Mouse (Mus musculus): ENCODE measurements around the gene Lrrc59. TPM values are rescaled to one million over a fixed set of nuclear protein-coding genes. Genes with fewer than 3 reads are reported as not detected.

Gene Lrrc59
- polyA plus RNA-seq, 1 experiment from 2014 or later = 220 TPM

DNA sequence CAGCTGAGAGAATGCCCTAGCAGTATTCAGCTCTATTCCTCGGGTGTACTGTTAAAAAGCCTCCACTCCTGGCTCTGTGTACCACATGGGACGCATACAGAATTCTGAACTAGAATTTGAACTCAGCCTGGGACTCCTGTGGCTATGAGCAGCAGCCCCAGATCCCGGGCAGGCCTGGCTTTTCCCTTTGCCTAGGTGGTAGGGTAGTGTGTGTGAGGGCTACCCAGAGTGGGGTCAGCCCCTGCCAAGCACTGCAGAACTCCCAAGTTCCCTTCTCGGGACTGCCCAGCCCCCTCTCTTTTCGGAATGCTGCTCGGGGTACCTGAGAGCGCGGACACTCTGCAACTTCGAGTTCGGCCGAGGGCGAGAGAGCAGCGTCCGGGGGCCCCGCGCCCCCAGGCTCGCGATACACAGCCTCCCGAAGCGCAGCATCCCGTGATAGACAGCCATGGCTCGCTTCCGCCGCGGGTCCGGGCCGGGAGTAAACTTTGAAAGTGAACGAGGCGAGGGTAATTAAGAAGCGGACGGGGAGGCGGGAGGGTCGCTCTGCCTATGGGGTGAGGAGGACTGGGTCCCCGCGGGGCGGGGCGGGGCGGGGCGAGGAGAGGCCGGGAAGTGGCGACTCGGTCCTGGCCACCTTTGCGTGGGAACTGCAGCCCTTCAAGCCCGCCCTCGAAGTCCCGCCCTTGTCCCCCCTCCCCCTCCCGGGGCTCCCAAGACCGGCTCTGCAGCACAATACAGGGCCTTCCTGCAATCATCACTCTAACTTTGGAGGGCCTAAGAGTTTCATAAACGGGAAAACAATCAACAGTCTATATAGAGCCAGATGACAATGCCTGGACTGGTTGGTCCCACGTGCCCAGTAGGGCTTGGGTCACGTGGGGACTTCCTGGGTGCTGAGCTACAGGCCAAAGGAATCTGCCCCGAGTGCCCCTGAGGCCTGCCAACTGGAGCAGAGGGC lies 28.0 kb upstream of the Lrrc59 start, which contains the start of gene Acsf2:
Gene Acsf2 (minus strand): TSS at position 551 of the 961 bp plus-strand sequence.
- H3K27me3 ChIP-seq (ENCODE audit: control insufficient read depth, insufficient read depth, low read length) = no peaks in the 10 kb centered on the region
- peak within 1 kb of the TSS; percentile 64 for H3K9ac ChIP-seq (ENCODE audit: low read length)
- DNase-seq (ENCODE audit: low spot score) = peak; percentile 86
- peak within 1 kb of the TSS; percentile 48 for H3K4me3 ChIP-seq (ENCODE audit: low read depth, low read length)
- under 1% methylated on average over 51 of the region's 52 CpGs for WGBS
- ATAC-seq (ENCODE audit: insufficient read depth, low FRiP score, low TSS enrichment) = peak; percentile 96
- H3K9me3 ChIP-seq (ENCODE audit: control insufficient read depth, low read length) = no peaks in the 10 kb centered on the region
- peaks cover 7% of the 10 kb centered on the region; the same call in 1 of the 2 replicates for H3K4me1 ChIP-seq (ENCODE audit: control insufficient read depth, insufficient read depth, low read length)
- H3K36me3 ChIP-seq (ENCODE audit: control insufficient read depth, insufficient read depth, low read length) = no peaks in the 10 kb centered on the region
- peak within 1 kb of the TSS; percentile 67 for H3K4me2 ChIP-seq (ENCODE audit: low read depth)
- no peak within 1 kb of the TSS for H3K27ac ChIP-seq (ENCODE audit: low read depth, low read length)

DNA sequence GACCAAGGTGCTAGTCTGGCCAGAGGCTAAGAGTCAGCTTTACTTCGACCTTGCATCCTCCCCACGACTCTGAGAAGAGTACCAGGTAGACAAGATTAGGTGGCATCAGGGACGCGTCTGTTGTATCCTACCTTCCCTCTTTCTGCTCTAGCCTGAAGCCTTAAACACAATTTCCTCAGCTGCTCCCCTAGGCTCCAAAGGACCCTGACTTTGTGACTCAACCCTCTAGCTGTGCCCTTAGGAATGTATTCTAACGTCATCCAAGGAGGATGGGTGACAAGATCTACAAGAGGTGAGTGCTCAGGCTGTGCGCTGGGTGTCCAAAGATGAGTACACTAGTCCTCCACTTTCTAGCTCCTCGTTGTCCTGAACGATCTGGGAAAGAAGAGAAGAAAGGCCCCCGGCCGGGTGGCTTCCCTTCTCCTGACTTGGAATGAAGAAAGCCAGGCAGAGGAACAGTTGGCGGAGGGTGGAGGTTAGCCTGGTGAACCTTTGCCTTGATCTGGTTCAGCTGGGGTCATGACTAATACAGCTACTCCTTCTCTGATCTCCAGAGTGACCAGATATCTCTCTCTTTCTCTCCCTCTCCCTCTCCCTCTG lies 27.1 kb upstream of the Lrrc59 start:
- H3K4me2 ChIP-seq (ENCODE audit: low read depth) = peak overlapping the region; percentile 67
- no peaks in the 10 kb centered on the region for H3K27me3 ChIP-seq (ENCODE audit: control insufficient read depth, insufficient read depth, low read length)
- no peaks in the 10 kb centered on the region for H3K36me3 ChIP-seq (ENCODE audit: control insufficient read depth, insufficient read depth, low read length)
- no peak overlapping the region; the same call in 1 of the 2 replicates for H3K4me3 ChIP-seq (ENCODE audit: low read depth, low read length)
- ATAC-seq (ENCODE audit: insufficient read depth, low FRiP score, low TSS enrichment) = no peak
- DNase-seq (ENCODE audit: low spot score) = no peak
- peaks cover 7% of the 10 kb centered on the region; the same call in 1 of the 2 replicates for H3K4me1 ChIP-seq (ENCODE audit: control insufficient read depth, insufficient read depth, low read length)
- no peaks in the 10 kb centered on the region for H3K9me3 ChIP-seq (ENCODE audit: control insufficient read depth, low read length)
- H3K27ac ChIP-seq (ENCODE audit: low read depth, low read length) = no peak overlapping the region
- 71% methylated on average over 11 of the region's 11 CpGs for WGBS
- no peak overlapping the region; the same call in 1 of the 2 replicates for H3K9ac ChIP-seq (ENCODE audit: low read length)

GRCm38 (mm10) chr11:94610744-94611740 lies 18.5 kb upstream of the Lrrc59 start:
- H3K9me3 ChIP-seq (ENCODE audit: control insufficient read depth, low read length) = no peaks in the 10 kb centered on the region
- no peak overlapping the region for H3K9ac ChIP-seq (ENCODE audit: low read length)
- no peak overlapping the region for H3K4me3 ChIP-seq (ENCODE audit: low read depth, low read length)
- no peak overlapping the region for H3K27ac ChIP-seq (ENCODE audit: low read depth, low read length)
- H3K4me1 ChIP-seq (ENCODE audit: control insufficient read depth, insufficient read depth, low read length) = no peaks in the 10 kb centered on the region
- H3K4me2 ChIP-seq (ENCODE audit: low read depth) = no peak overlapping the region
- no peaks in the 10 kb centered on the region for H3K36me3 ChIP-seq (ENCODE audit: control insufficient read depth, insufficient read depth, low read length)
- H3K27me3 ChIP-seq (ENCODE audit: control insufficient read depth, insufficient read depth, low read length) = no peaks in the 10 kb centered on the region
- ATAC-seq (ENCODE audit: insufficient read depth, low FRiP score, low TSS enrichment) (no peak), DNase-seq (ENCODE audit: low spot score) (no peak)
- WGBS = 77% methylated on average over 4 of the region's 4 CpGs

DNA sequence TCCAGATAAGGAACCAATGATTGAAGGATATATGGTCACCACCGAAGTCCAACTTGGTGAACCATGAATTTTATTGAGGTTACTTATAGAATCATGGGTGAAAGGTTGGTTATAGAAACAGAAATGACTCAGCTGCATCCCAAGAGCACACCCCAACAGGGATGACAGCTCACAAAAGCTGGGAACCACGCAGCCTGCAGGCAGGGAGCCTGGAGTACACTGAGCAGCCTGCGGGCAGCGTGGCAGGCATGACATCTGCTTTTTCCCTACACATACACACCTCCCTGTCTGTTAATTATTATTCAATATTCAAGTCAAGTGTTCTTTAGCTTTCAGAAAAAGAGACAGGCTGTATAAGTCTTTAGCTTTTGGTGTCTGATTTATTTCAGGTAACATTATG lies 15.0 kb upstream of the Lrrc59 start:
- no peak overlapping the region for H3K4me3 ChIP-seq (ENCODE audit: low read depth, low read length)
- no peak for ATAC-seq (ENCODE audit: insufficient read depth, low FRiP score, low TSS enrichment)
- H3K4me2 ChIP-seq (ENCODE audit: low read depth) = no peak overlapping the region
- no peak overlapping the region for H3K27ac ChIP-seq (ENCODE audit: low read depth, low read length)
- H3K27me3 ChIP-seq (ENCODE audit: control insufficient read depth, insufficient read depth, low read length) = no peaks in the 10 kb centered on the region
- no peak overlapping the region for H3K9ac ChIP-seq (ENCODE audit: low read length)
- H3K9me3 ChIP-seq (ENCODE audit: control insufficient read depth, low read length) = no peaks in the 10 kb centered on the region
- DNase-seq (ENCODE audit: low spot score) = no peak
- WGBS = 79% methylated on average over 4 of the region's 4 CpGs
- H3K36me3 ChIP-seq (ENCODE audit: control insufficient read depth, insufficient read depth, low read length) = no peaks in the 10 kb centered on the region
- no peaks in the 10 kb centered on the region for H3K4me1 ChIP-seq (ENCODE audit: control insufficient read depth, insufficient read depth, low read length)

DNA sequence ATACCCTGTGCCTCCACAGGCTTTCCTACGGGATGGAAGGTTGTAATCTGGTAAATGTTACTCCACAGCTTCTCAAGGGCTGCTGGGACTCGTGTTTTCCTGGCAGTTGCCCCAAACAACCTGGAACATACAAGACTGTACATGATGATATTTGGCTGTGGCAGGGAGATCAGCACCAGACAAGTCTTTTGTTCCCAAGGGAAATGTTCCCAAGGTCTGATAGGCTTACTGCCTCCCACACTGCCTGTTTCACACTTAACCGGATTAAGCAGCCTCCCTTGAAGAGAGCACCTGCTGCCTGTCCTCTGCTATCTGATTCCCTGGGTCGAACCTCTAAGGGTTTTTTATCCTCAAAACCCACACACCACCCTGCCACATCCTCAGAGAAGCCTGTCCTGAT lies 14.1 kb upstream of the Lrrc59 start:
- H3K4me3 ChIP-seq (ENCODE audit: low read depth, low read length) = no peak overlapping the region
- DNase-seq (ENCODE audit: low spot score) (no peak), ATAC-seq (ENCODE audit: insufficient read depth, low FRiP score, low TSS enrichment) (no peak)
- no peaks in the 10 kb centered on the region for H3K36me3 ChIP-seq (ENCODE audit: control insufficient read depth, insufficient read depth, low read length)
- WGBS = 51% methylated on average over 4 of the region's 4 CpGs
- H3K4me1 ChIP-seq (ENCODE audit: control insufficient read depth, insufficient read depth, low read length) = no peaks in the 10 kb centered on the region
- no peak overlapping the region for H3K4me2 ChIP-seq (ENCODE audit: low read depth)
- H3K27me3 ChIP-seq (ENCODE audit: control insufficient read depth, insufficient read depth, low read length) = no peaks in the 10 kb centered on the region
- no peak overlapping the region for H3K27ac ChIP-seq (ENCODE audit: low read depth, low read length)
- H3K9me3 ChIP-seq (ENCODE audit: control insufficient read depth, low read length) = no peaks in the 10 kb centered on the region
- H3K9ac ChIP-seq (ENCODE audit: low read length) = no peak overlapping the region

DNA sequence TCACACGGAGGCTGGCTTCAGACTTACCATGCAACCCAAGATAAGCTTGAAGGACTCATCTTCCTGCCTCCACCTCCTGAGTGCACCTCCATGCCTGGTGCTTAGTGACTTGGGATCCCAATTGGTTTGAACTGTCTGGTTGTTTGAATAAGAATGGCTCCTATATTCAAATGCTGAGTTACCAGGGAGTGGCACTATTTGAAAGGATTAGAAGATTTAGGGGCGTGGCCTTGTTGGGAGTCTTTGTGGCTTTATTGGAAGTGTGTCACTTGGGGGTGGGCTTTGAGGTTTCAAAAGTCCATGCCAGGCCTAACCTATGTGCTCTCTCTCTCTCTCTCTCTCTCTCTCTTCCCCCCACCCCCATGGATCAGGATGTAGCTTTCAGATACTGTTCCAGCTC lies 11.9 kb upstream of the Lrrc59 start:
- 93% methylated on average over 2 of the region's 2 CpGs for WGBS
- Histone ChIP-seq H3K27me3 (ENCODE audit: control insufficient read depth, insufficient read depth, low read length) (no peaks in the 10 kb centered on the region), H3K9ac (ENCODE audit: low read length) (no peak overlapping the region), H3K36me3 (ENCODE audit: control insufficient read depth, insufficient read depth, low read length) (no peaks in the 10 kb centered on the region), H3K4me2 (ENCODE audit: low read depth) (no peak overlapping the region), H3K4me3 (ENCODE audit: low read depth, low read length) (no peak overlapping the region), H3K9me3 (ENCODE audit: control insufficient read depth, low read length) (no peaks in the 10 kb centered on the region), H3K4me1 (ENCODE audit: control insufficient read depth, insufficient read depth, low read length) (no peaks in the 10 kb centered on the region), H3K27ac (ENCODE audit: low read depth, low read length) (no peak overlapping the region)
- DNase-seq (ENCODE audit: low spot score) = no peak
- ATAC-seq (ENCODE audit: insufficient read depth, low FRiP score, low TSS enrichment) = no peak

DNA sequence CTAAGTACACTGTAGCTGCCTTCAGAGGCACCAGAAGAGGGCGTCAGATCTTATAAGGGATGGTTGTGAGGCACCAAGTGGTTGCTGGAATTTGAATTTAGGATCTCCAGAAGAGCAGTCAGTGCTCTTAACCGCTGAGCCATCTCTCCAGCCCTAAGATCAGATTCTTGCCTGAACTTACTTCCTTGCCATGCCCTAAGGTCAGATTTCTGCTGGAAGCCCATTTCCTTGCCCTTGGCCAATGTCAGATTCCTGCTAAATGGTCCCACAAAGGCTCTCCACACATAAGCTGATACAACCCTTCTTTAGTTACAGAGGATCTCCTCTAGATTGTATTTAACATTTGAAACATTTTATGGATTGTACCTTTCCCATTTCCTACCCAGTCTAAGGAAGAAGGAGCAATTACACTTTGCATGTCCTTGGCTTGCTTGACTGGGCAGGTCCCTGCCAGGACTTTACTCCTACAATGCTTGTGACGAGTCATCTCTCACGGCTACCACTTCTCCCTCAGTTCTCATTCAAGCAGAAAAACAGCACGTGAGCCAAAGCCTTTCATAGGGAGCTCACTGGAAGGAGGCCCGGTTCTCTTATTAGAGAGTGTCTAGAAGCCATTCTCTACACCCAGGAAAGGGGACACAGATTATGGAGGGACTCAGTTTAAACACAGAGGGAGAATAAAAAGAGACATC lies 8.7 kb upstream of the Lrrc59 start:
- H3K36me3 ChIP-seq (ENCODE audit: control insufficient read depth, insufficient read depth, low read length) = no peaks in the 10 kb centered on the region
- H3K4me2 ChIP-seq (ENCODE audit: low read depth) = no peak overlapping the region
- H3K27me3 ChIP-seq (ENCODE audit: control insufficient read depth, insufficient read depth, low read length) = no peaks in the 10 kb centered on the region
- DNase-seq (ENCODE audit: low spot score) = no peak
- no peak overlapping the region for H3K4me3 ChIP-seq (ENCODE audit: low read depth, low read length)
- ATAC-seq (ENCODE audit: insufficient read depth, low FRiP score, low TSS enrichment) = no peak
- WGBS = 63% methylated on average over 6 of the region's 6 CpGs
- no peaks in the 10 kb centered on the region for H3K9me3 ChIP-seq (ENCODE audit: control insufficient read depth, low read length)
- H3K4me1 ChIP-seq (ENCODE audit: control insufficient read depth, insufficient read depth, low read length) = no peaks in the 10 kb centered on the region
- no peak overlapping the region for H3K27ac ChIP-seq (ENCODE audit: low read depth, low read length)
- H3K9ac ChIP-seq (ENCODE audit: low read length) = no peak overlapping the region

DNA sequence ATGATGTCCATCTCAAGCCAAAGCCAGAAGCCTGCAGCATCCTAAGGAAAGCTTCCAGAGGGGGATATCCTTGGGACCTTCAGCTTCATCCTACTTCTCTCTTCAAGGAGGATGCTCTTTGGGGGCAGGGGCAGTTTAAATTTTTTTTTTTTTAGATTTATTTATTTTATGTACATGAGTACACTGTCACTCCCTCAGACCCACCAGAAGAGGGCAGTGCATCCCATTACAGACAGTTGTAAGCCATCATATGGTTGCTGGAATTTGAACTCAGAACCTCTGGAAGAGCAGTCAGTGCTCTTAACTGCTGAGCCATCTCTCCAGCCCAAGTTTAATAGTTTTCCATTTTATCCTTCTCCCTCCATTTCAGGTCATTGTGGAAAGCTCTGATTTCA lies 8.1 kb upstream of the Lrrc59 start:
- no peak for ATAC-seq (ENCODE audit: insufficient read depth, low FRiP score, low TSS enrichment)
- H3K27ac ChIP-seq (ENCODE audit: low read depth, low read length) = no peak overlapping the region

More for the DNA sequence above, 8.1 kb upstream of the Lrrc59 start:
- no peaks in the 10 kb centered on the region for H3K36me3 ChIP-seq (ENCODE audit: control insufficient read depth, insufficient read depth, low read length)
- no peak for DNase-seq (ENCODE audit: low spot score)
- H3K9ac ChIP-seq (ENCODE audit: low read length) = no peak overlapping the region
- no peak overlapping the region for H3K4me2 ChIP-seq (ENCODE audit: low read depth)
- no peaks in the 10 kb centered on the region for H3K9me3 ChIP-seq (ENCODE audit: control insufficient read depth, low read length)
- H3K4me1 ChIP-seq (ENCODE audit: control insufficient read depth, insufficient read depth, low read length) = no peaks in the 10 kb centered on the region
- H3K27me3 ChIP-seq (ENCODE audit: control insufficient read depth, insufficient read depth, low read length) = no peaks in the 10 kb centered on the region
- H3K4me3 ChIP-seq (ENCODE audit: low read depth, low read length) = no peak overlapping the region

Data from neural tube, embryonic 11.5 days (tissue).